Mouse (Mus musculus): ENCODE measurements around the gene Tspan18.

DNA sequence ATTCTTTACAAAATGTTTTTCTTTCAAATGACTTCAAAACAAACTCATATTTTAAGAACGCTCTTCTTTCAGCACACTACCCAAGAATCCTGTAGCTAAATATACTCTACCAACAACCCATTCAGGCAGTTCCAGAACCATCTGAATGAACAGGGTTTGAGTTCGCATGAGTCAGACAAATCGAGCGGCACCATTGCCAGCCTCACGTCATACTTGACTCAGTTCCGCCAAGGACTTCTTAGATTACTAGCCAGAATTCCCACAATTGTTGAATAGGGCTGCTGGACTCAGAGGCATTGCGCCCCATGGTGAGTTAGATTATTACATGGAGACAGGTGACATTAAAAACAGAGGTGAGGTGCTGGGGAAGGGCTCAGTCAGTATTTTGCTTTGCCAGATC lies 58.3 kb downstream of the Tspan18 start:
- TF ChIP-seq CTCF (conservative IDR thresholded peaks at IDR 0.05; ENCODE audit: low read length) (no peak), NANOG (IDR thresholded peaks at IDR 0.05; ENCODE audit: borderline replicate concordance, low read length) (no peak)
